Mouse (Mus musculus): ENCODE results near the gene Slc34a1. TPM values are rescaled to one million over a fixed set of nuclear protein-coding genes. Genes with fewer than 3 reads are reported as not detected.
"Not testable (repeated sequence)": the region's sequence is repeated elsewhere in the genome, so short reads cannot be mapped to it uniquely, and the experiment has no call there.

Slc34a1 gene
- total RNA-seq, 2 experiments from 2014 or later, result not detected

DNA sequence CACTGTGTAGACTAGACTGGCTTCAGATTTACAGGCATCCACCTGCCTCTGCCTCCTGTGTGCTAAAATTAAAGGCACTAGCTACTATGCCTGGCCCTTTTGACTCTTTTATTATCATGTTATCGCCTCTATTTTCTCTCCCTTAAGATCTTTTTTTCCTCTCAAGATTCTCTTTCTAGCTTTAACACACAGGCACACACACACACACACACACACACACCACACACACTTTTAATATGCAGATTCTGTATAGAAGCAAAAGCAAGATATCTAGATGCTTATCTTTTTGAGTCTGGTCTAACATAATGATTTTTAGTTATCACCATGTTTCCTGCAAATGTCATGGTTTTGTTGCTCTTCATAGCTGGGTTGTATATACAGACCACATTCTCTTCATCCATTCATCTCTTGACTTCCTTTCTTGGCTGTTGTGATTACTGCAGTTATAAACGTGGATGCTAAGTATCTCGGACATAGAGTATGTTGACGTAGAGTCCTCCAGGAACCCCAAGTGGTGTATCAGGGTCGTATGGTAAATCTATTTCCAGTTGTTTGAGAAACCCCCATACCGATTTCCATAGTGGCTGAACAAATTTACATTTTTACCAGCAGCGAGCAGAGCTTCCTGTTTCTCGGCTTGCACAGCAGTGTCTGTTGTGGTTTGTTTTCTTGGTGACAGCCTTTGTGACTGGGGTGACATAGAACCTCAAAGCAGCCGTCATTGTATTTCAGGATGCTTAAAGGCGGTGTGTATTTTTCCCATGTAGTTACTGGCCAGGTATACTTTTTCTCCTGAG, 34.1 kb downstream of the Slc34a1 start:
- DNase-seq (ENCODE audit: extremely low spot score in 1 of 2, low spot score in 1 of 2), result no peak

DNA sequence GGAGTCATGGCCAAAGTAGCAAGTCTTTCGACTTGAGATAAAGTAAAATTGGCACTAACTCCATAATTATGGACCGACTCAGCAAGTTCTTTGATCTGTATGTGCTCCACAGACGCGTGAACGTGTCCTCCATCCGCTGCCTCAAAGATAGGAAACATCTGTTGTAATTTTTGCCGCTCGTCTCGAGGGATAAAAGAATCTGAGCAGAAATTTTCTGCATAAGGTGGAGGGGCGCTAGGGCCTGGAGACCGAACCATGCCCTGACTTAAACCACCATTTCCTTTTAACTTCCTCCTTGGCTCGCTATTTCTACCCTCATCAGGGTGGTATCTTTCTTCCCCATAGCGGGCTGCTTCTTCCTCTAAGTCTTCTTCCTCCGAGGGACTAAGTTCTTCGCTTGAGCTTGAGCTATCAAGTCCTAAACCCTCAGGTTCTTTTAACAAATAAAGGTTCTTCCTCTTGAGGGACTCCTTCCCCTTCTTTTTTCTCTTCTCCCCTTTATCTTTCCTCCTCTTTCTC, 39.2 kb downstream of the Slc34a1 start:
- not testable (repeated sequence) for DNase-seq (ENCODE audit: extremely low spot score in 1 of 2, low spot score in 1 of 2)

DNA sequence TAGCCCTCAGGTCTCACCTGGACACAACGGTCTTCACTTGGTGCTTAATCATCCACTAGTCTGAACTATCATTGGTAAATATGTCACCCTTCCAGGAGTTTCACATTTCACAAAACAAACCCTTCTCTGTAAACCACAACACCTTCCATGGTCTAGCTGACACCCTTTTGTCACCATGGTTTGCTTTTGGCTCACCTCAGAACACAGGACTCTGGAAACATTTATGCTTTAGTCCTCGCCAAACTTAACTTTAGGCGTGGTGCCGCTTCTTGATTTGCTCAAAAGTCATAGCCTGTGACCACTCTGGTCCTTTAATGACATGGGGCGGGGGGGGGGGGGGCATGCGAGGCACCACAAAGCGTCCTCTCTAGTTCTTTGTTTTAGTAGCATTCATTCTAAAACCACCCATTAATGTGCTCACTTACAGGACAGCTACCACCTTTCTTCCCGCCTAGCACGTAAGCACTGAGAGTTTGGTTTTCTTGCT, 45.9 kb downstream of the Slc34a1 start:
- DNase-seq (ENCODE audit: extremely low spot score in 1 of 2, low spot score in 1 of 2), result no peak

DNA sequence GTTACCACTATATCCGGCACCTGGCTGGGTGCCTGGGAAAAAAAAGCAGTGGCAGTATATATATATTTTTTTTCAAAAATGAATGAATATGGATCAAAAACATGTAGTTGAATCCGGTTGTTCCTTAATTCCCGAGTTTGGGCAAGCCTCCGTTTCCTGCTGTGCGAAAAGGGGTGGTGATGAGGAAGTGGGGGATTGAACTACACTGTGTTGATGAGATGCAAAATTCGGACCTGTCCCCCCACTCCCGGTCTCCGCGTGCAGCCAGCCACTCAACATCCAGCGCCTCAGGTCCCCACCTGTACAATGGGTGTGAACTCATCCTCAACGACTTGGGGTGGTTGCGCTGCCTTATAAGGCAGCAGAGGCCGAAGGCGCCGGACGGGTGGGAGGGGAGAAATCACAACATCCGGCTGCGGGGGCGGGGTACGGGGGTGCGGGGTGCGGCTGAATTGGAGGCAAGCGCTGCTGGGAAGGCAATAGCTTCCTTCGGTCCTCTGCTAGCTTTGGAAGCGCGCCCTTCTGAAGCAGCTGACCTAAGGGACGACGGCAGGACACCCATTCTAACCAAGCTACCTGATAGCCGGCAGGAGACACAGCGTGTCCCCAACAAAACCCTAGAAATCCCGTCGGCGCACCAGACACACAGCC, 46.4 kb downstream of the Slc34a1 start:
- DNase-seq (ENCODE audit: extremely low spot score in 1 of 2, low spot score in 1 of 2), result no peak

DNA sequence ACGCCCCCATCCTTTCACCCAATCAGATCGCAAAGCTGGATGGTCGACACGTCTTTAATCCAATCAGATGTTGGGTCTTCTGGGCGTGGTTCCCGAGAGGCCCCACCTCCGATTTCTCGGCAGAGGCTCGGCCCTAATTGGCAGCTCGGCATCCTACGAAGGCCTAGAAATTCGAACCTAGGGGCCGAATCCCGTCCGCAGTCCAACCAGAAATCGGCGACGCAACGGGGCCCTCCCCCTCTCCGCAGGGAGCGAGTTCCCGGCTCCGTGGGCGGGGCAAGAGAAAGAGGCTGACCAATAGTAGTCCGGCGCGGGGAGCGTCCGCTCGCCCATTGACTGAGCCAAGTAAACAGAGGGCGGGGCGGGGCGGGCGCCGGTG, 46.9 kb downstream of the Slc34a1 start, which contains the start of gene Grk6:
TSS of gene Grk6 (plus strand) at position 136 of the 379 bp plus-strand sequence.
- peak; percentile 93 to 94 for DNase-seq (ENCODE audit: extremely low spot score in 1 of 2, low spot score in 1 of 2)

DNA sequence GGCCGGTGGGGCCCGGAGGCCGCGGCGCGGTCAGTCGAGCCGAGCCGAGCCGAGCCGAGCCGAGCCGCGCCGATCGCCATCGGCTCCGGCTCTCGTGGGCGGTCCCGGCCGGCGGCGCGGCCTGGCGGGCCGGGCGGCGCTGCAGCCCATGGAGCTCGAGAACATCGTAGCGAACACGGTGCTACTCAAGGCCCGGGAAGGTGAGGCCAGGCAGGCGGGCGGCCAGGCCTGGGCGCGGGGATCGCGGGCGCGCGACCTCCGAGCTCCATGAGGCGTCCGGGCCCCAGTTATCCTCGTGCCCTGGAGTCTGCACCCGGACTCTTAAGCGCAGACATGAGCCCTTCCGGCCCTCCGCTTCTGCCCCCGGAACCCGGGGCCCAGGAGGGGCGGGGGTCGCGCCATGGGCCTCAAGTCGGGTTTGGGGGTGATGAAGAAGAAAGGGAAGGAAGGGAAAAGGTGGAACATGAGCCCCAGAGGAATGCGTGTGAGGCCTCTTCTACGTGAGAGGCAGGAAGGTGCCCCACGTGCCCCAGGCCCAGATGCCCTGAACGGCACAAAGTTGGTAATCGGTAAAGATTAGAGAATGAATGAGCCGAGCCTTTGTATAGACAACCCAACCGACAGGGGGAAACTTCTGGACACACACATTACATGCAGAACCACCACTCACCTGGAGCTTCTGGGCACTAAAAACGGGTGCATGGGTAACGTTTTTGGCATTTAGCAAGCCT, 47.5 kb downstream of the Slc34a1 start:
- no peak for DNase-seq (ENCODE audit: extremely low spot score in 1 of 2, low spot score in 1 of 2)

DNA sequence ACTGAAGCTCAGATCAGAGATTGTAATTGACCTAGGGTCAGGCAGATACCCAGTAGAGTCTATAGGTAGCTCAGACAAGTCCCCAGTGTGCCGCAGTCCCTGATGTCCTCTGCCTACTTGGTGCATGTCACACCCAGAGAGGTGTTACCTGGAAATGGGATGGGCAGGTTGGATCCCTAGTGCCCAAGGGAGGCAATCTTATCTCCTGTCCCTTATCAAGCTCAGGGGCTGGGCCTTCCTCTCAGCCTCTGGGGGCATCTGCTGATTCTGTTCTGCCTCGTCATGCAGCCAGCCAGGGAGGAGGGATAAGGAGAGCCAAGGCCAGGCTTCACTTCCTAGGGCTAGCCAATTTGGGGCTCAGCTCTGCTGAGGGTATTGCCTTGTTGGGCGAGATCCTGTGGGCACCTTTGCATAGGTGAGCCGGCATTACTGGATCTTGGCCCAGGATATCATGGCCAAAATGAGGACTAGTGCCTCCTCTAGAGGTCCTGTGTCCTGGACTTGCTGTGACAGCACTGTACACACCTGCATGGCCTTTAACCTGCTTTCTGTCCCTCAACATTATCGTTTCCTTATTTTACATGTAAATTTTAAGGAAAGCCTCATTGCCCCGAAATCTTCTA, 48.6 kb downstream of the Slc34a1 start:
- DNase-seq (ENCODE audit: extremely low spot score in 1 of 2, low spot score in 1 of 2), result no peak

DNA sequence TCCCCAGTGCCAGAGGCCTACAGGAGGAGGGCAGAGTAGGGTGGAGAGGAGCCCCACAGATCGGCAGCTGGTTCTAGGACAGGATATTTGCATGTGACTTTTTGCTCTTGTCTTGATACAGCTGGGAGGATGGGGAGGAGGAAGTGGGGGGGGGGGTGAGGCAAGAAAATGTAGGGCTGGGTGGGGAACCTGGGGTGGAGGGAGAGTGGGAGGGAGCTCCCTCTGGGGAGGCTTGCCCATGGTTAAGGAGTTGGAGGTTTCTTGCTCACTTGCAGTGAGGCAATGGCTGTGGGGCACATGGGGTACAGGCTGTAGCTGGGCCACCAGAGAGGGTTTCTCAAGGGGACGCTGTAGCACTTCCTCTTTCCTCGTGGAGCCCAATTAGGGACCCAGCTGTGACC, 49.6 kb downstream of the Slc34a1 start:
- no peak for DNase-seq (ENCODE audit: extremely low spot score in 1 of 2, low spot score in 1 of 2)

DNA sequence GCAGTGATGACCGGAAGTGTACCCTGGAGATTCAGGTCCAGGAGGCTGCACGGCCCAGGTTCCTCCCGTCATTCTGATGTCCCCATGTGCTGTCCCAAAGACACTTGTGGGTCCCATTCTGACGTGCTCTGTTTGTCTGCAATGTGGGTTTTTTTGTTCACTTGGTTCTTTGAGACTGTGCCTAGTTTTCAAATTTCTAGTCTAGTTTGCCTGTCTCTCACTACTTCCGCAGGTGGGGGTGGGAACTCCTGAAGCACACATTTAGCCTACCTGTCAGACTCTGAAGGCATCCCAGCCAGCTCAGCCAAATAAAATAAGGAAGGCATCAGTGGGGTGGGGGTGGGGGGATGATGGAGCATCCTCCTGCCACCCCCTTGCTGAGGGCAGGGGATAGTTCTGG, 50.1 kb downstream of the Slc34a1 start:
- no peak for DNase-seq (ENCODE audit: extremely low spot score in 1 of 2, low spot score in 1 of 2)

DNA sequence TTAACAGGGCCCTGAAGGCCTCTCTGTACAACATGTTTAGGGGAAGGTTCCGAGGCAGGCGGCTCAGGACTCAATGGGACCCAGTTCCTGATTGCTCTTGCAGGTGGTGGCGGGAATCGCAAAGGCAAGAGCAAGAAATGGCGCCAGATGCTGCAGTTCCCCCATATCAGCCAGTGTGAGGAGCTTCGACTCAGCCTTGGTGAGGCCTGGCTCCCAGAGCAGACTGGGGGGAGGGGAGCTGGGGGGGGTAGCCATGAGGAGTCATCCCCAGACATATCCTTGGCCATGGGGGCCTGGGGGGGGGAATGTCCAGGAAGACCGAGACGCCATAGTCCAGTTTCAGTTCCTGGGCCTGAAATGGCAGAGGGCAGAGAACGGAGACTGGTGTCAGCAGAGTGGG, 51.2 kb downstream of the Slc34a1 start:
- DNase-seq (ENCODE audit: extremely low spot score in 1 of 2, low spot score in 1 of 2), result no peak

DNA sequence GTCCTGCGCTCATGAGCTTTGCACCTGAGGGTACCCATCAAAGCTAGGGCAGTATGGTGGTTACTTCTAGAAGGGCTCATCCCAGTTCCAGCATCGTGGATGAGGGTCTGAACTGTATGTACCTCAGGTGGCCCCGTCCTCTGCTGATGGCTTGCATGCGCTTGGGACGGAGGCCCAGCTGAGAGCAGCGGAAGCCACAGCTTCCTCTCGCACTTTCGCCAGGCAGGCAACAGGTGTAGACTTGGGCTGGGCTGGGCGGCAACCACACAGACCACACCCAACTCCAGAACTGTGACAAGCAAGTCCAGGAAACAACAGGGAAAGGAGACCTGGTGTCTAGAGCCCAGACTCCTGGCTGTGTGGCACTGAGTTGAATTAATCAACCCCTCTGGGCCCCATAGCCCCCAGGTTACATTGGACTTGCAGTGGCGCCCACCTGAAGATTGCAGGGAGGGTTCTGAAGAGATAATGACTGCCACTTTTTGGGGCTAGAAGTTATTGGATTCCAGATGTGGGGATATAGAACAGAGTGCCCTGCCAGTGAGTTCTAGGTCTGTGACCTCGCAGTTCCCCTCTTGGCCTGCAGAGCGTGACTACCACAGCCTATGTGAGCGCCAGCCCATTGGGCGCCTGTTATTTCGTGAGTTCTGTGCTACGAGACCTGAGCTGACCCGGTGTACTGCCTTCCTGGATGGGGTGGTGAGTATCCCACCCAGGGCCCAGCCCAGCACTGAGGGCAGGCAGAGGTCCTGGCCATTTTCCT, 51.9 kb downstream of the Slc34a1 start:
- DNase-seq (ENCODE audit: extremely low spot score in 1 of 2, low spot score in 1 of 2), result no peak

DNA sequence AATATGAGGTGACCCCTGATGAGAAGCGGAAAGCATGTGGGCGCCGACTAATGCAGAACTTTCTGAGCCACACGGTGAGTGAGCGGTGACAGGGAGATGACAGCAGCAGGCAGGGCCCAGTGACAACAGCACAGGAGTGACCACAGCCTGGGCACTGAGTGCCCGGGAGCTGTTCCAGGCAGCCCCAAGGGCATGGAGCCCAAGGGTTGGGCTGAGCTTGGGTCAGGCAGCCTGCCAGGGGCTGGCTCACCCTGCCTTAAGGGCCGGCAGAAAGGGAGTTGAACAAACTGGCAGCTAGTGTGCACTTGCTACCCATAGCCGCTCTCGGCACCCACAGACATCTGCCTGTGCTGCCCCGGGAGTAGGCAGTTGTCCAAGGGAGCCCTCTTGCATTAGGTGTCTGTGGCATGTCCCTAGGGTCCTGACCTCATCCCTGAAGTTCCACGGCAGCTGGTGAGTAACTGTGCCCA, 52.6 kb downstream of the Slc34a1 start:
- no peak for DNase-seq (ENCODE audit: extremely low spot score in 1 of 2, low spot score in 1 of 2)

DNA sequence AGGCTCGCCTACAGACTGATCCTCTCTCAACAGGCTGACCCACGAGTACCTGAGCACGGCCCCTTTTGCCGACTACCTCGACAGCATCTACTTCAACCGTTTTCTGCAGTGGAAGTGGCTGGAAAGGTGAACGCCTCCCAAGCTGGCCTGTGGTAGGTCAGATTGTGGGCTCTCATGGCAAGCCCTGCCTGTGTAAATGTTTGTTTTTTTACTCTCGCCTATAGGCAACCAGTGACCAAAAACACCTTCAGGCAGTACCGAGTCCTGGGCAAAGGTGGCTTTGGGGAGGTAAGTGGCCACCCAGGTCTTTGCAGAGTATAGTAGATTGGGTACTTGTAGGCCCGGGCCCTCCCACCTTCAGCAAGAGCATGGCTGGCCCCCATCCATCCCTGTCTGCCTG, 53.3 kb downstream of the Slc34a1 start:
- DNase-seq (ENCODE audit: extremely low spot score in 1 of 2, low spot score in 1 of 2), result no peak

DNA sequence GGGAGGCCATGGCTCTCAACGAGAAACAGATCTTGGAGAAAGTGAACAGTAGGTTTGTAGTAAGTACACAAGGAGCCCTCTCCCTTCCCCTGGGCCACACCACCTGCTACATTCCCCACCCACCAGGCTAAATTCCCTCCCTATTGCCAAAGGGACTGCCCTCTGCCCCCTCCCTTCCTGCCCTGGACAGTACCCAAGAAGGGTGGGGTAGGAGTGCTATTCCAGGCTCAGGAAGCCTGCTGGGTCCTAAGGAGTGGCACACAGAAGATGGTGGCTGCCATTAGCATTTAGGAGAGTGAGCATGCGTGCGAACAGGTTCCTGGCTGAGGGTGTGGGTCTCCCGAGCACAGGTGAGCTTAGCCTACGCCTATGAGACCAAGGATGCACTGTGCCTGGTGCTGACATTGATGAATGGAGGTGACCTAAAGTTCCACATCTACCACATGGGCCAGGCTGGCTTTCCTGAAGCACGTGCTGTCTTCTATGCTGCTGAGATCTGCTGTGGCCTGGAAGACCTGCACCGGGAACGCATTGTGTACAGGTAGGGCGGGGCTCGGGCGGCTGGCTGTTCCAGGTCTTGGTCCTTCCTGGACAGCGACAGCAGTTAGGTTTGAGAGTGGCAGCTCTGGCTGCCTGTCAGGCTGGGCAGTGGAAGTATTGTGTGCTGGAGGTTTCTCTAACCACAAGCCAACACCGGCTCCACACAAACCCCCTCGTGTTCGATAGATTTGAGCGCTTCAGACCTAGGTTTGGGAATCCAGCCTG, 54.0 kb downstream of the Slc34a1 start:
- DNase-seq (ENCODE audit: extremely low spot score in 1 of 2, low spot score in 1 of 2), result no peak

DNA sequence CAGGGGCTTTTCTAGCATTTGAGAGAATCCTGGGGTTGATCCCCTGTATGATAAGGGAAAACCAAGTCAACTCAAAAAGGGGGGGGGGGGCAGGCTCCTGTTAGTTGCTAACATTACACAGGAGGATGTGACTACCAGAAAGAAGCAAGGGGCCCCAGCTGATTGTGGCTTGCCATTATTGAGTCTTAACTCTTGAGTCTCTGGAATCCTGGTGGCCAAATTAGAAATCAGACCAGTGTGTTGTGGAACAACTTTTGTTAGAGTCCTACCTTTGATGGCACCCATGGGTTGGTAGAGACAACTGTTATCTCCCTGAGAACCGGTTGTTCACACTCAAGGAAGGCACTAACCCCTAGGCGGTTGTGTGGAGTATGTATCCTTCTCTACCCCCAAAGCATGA, 65.0 kb downstream of the Slc34a1 start:
- DNase-seq (ENCODE audit: extremely low spot score in 1 of 2, low spot score in 1 of 2), result no peak

DNA sequence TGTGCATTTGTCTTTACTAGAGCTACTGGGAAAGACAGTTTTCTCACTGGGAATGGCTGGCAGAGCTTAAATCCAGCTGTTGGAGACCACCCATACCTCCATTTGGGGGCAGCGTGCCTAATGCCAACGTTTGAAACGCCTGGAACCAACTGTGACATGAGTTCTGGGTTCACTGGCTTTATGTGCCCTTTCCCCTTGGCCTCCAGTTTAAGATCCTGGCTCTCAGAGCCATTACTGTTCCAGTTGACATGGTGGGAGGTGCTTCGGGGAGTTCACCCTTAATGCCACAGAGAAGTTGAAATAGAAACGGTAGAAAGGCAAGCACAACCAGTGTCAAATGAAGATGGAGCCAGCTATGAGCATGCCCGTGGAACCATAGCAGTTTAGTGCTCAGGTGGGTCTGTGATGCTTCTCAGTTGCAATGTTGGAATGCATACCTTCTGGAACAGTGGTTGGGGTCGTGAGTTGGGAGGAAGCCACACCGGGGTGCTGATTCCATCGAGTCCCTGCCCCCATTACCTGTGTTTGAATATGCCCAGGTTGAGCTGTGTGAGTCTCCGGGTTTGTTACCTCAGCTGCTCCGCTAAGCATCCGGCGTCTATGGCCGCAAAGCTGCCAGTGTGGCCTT, 65.5 kb downstream of the Slc34a1 start:
- DNase-seq (ENCODE audit: extremely low spot score in 1 of 2, low spot score in 1 of 2), result no peak

DNA sequence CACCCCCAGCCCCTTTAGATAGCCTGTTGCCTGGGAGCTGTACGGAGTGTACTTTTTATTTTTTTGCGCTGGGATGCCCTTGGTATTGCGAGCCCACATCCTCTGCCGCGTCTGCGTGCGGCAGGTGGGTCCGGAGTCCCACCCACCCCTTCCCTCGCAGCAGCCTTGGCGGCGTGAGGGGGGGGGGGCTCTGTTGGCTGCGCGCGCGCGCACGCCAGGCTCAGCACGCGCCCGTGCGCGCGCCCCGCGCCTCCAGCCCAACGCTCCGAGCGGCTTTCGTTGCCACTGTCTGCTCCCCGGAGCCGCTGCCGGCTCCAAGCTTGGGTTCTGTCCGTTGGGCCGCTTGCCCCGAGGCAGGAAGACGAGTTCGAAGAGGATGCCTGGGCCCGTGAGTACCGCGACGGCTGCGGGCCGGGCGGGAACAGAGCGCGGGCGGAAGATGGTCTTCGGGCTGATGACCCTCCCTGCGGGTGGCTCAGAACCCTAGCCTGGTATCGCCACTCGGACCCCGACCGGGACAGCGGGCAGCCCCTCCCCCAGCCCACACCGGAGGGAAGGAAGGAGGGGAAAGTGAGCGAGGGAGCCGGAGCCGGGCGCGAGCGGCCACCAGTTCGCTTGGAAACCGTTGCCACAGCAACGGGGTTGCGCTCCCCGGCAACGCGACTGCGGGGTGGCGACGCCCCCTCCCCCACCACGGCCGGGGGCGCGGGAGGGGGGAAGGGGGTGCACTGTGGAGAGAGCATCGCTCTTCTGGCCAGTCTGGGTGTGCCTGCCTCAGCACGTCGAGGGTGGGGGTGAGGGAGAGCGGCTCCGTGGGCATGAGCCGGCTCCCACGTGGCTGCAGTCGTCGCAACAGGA, 66.3 kb downstream of the Slc34a1 start, which contains the start of gene Prr7:
TSS of gene Prr7 (plus strand) at position 241 of the 858 bp plus-strand sequence.
- DNase-seq (ENCODE audit: extremely low spot score in 1 of 2, low spot score in 1 of 2), result peak; percentile 67 to 69
